Mouse (Mus musculus) stomach, embryonic 16.5 days (tissue): ENCODE measurements around the gene Mrpl42. TPM values are rescaled to one million over a fixed set of nuclear protein-coding genes. Genes with fewer than 3 reads are reported as not detected.

Experiments
- ATAC-seq: fragments of 200-750 bp; cut with Nextera tagmentation; 2 replicates; pipeline ENCODE4 v1.8.0; 2017; ENCODE audit warnings: moderate number of reproducible peaks, moderate TSS enrichment; ENCODE audit not compliant: insufficient read depth, low FRiP score
- H3K27ac ChIP-seq: fragments of 300-500 bp; sonication (generic); 2 replicates; pipeline ENCODE4 v1.5.1; 2014; ENCODE audit warnings: low read length
- H3K27me3 ChIP-seq: fragments of 300-500 bp; sonication (generic); 2 replicates; pipeline ENCODE4 v1.6.1; 2014; ENCODE audit warnings: low read length, control low read depth, mixed read lengths; ENCODE audit not compliant: control insufficient read depth, insufficient read depth
- H3K36me3 ChIP-seq: fragments of 300-500 bp; sonication (generic); 2 replicates; pipeline ENCODE4 v1.6.1; 2014; ENCODE audit warnings: low read length; ENCODE audit not compliant: control insufficient read depth, insufficient read depth
- H3K4me1 ChIP-seq: fragments of 300-500 bp; sonication (generic); 2 replicates; pipeline ENCODE4 v1.6.1; 2014; ENCODE audit warnings: low read length, control low read depth, mixed read lengths; ENCODE audit not compliant: control insufficient read depth, insufficient read depth
- H3K4me2 ChIP-seq: fragments of 300-500 bp; sonication (generic); 2 replicates; pipeline ENCODE4 v1.6.1; 2014; ENCODE audit warnings: low read depth, low read length, mixed read lengths
- H3K4me3 ChIP-seq: fragments of 300-500 bp; sonication (generic); replicated peaks from 2 replicates; pipeline ENCODE4 v1.5.1; 2014; ENCODE audit warnings: mild to moderate bottlenecking, low read length
- H3K9ac ChIP-seq: fragments of 300-500 bp; sonication (generic); 2 replicates; pipeline ENCODE4 v1.6.1; 2014; ENCODE audit warnings: low read length
- H3K9me3 ChIP-seq: fragments of 300-500 bp; sonication (generic); replicated peaks from 2 replicates; pipeline ENCODE4 v1.6.1; 2016; ENCODE audit warnings: low read length, control low read depth; ENCODE audit not compliant: control insufficient read depth
- WGBS: fragments of 180-500 bp; shearing (Covaris S2); extraction: QIAGEN DNeasy Blood & Tissue Kit; methylation state at CpG from one replicate; pipeline ENCODE4 v1.1.7; 2014; 5-methylcytosine and 5-hydroxymethylcytosine counted together
- polyA plus RNA-seq: library from polyadenylated mRNA; unstranded; fragments of >200 nt; fragmentation: Nextera tagmentation; extraction: Ambion mirVana; gene quantifications from 2 replicates; pipeline ENCODE4 v1.2.1, GENCODE M21; 2015

The Mrpl42 gene
- polyA plus RNA-seq, 1 experiment from 2014 or later: 318 TPM

DNA sequence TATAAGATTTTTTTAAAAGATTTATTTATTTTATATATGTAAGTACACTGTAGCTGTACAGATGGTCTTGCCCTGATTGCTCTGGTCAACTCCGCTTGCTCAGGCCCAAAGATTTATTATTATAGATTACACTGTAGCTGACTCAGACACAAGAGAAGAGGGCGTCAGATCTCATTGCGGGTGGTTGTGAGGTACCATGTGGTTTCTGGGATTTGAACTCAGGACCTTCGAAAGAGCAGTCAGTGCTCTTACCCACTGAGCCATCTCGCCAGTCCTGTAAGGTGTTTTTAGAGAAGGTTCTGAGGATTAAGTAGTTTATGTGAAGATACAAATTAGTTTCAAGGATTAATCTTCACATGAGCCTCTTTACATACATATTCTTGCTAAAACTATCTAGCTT is 24.1 kb upstream of the Mrpl42 start:
- no peak overlapping the region for H3K9ac ChIP-seq
- H3K4me2 ChIP-seq: no peak overlapping the region
- peaks cover 20% of the 10 kb centered on the region for H3K4me1 ChIP-seq
- no peaks in the 10 kb centered on the region for H3K27me3 ChIP-seq
- H3K36me3 ChIP-seq: no peaks in the 10 kb centered on the region
- WGBS: 89% methylated on average over 5 of the region's 5 CpGs
- ATAC-seq: no peak
- no peaks in the 10 kb centered on the region for H3K9me3 ChIP-seq
- no peak overlapping the region for H3K27ac ChIP-seq
- no peak overlapping the region for H3K4me3 ChIP-seq

DNA sequence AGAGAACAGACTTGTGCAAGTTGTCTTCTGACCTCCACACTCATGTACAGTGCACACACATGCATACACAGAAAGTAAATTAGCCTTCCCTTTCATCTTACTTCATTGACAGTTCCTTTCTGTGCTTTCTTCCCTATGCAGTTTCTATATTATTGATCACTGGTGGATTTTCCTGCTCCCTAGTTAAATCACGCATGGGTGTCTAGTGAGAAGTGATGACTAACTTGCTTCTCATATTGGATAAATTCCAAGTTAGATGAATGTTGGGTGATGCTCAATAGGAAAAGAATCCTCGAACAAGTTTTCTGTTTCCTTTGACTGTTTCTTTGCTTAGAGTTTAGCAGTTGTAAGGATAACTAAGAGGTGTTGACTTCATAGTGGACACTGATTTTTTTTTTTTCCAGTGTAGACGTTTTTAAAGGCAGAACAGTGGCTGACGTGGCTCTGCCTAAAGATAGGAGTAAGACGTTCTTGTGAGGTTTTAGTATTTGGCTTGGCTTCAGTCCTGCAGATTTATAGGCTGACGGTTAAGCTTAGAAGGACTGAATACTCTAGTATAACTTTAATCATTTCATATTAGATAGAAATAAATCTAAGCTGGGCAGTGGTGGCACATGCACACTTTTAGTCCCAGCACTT is 23.4 kb upstream of the Mrpl42 start:
- ATAC-seq: no peak
- Histone ChIP-seq H3K36me3 (no peaks in the 10 kb centered on the region), H3K4me1 (peaks cover 20% of the 10 kb centered on the region), H3K4me2 (no peak overlapping the region), H3K9me3 (no peaks in the 10 kb centered on the region), H3K4me3 (no peak overlapping the region), H3K27me3 (no peaks in the 10 kb centered on the region), H3K27ac (no peak overlapping the region), H3K9ac (no peak overlapping the region)
- WGBS: 62% methylated on average over 6 of the region's 6 CpGs

DNA sequence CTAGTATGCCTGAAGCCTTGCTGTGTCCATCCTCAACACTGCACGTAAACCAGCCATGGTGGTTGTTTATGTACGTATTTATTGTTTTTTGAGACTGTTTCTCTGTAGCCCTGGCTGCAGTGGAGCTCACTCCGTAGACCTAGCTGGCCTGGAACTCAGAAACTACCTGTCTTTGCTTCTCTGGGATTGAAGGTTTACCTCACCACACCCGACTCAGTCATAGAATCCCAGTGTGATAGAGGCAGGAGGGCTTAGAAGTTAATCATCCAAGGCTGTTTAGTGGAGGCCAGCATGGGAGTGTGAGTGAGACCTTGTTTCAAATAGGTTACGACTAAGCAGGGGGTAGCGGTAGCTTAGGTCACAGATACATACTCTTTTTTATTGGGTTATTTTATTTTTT is 15.9 kb upstream of the Mrpl42 start:
- no peak overlapping the region for H3K4me2 ChIP-seq
- no peak overlapping the region for H3K4me3 ChIP-seq
- WGBS: 87% methylated on average over 6 of the region's 6 CpGs
- ATAC-seq: no peak
- no peaks in the 10 kb centered on the region for H3K27me3 ChIP-seq
- H3K9me3 ChIP-seq: no peaks in the 10 kb centered on the region
- no peaks in the 10 kb centered on the region for H3K36me3 ChIP-seq
- peaks cover 12% of the 10 kb centered on the region for H3K4me1 ChIP-seq
- no peak overlapping the region for H3K27ac ChIP-seq
- H3K9ac ChIP-seq: no peak overlapping the region

DNA sequence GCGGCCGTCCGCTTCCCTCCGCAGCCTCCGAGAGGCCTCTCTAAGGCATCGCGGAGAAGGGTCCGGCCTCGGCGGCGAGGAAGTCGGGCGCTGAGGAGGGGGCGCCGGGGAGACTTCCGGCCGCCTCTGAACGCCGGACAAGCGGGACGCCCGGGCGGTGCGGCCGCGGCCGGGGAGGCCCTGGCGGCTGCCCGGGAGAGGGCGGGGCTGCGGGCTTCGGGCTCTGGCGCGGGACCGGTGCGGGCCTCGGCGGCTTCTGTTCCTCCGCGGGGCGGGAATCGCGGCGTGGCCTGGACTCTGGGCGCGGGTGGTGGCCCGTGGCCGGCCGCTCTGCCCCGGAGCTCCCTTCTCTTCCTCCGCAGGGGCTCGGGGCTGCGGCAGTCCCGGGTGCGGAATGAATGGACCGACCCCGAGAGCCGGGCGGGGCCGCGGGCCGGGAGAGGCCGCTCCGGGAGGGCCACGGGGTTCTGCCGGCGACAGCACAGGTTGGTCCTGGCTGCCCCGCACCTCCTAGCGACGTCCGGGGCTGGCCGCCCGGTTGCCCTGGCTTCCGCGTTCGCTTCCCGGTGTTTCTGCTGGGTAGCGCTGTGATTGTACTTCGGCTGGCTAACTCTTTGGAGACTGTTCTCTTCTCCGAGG is 13.7 kb upstream of the Mrpl42 start:
- 1% methylated on average over 72 of the region's 80 CpGs for WGBS
- Histone ChIP-seq H3K27ac (peak overlapping the region; percentile 99), H3K4me1 (peaks cover 12% of the 10 kb centered on the region), H3K4me2 (peak overlapping the region; percentile 75), H3K27me3 (no peaks in the 10 kb centered on the region), H3K4me3 (peak overlapping the region; percentile 95), H3K36me3 (no peaks in the 10 kb centered on the region), H3K9ac (peak overlapping the region; percentile 98), H3K9me3 (no peaks in the 10 kb centered on the region)
- peak; percentile 42 for ATAC-seq

DNA sequence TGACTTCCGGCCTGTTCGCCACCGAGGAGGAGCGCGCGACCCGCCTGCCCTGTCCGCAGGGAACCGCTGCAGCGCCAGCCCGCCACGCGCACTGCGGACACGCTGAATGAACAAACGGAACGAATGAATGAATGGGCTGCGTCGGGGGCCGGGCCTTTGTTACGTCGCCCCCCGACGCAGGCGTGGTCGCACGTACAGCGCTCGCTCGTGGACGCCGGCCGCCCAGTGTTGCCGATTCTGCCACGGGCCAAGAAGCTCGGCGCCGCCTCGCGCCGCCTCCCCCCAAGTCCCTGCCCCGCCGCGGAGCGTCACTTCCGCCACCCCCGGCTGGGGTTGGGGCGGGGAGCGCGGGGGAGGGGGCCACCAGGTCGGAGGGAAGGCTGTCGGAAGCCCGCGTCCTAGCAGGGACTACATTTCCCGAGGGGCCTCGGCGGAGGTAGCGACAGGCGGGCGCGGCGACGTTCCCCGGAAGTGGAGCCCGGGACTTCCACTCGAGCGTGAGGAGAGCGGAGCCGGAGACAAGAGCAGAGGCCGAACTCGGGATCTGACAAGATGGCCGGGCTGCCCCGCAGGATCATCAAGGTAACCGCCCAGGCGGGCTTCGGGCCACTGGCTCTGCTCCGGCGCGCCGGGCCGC is 13.0 kb upstream of the Mrpl42 start, which contains the start of gene Ube2n:
TSS of gene Ube2n (plus strand) at position 490 of the 637 bp plus-strand sequence.
- Histone ChIP-seq H3K4me1 (peaks cover 12% of the 10 kb centered on the region), H3K9me3 (no peaks in the 10 kb centered on the region), H3K36me3 (no peaks in the 10 kb centered on the region), H3K27me3 (no peaks in the 10 kb centered on the region), H3K27ac (peak within 1 kb of the TSS; percentile 99), H3K4me3 (peak within 1 kb of the TSS; percentile 95), H3K9ac (peak within 1 kb of the TSS; percentile 98), H3K4me2 (peak within 1 kb of the TSS; percentile 75)
- ATAC-seq: peak; percentile 98
- WGBS: under 1% methylated on average over 79 of the region's 81 CpGs

DNA sequence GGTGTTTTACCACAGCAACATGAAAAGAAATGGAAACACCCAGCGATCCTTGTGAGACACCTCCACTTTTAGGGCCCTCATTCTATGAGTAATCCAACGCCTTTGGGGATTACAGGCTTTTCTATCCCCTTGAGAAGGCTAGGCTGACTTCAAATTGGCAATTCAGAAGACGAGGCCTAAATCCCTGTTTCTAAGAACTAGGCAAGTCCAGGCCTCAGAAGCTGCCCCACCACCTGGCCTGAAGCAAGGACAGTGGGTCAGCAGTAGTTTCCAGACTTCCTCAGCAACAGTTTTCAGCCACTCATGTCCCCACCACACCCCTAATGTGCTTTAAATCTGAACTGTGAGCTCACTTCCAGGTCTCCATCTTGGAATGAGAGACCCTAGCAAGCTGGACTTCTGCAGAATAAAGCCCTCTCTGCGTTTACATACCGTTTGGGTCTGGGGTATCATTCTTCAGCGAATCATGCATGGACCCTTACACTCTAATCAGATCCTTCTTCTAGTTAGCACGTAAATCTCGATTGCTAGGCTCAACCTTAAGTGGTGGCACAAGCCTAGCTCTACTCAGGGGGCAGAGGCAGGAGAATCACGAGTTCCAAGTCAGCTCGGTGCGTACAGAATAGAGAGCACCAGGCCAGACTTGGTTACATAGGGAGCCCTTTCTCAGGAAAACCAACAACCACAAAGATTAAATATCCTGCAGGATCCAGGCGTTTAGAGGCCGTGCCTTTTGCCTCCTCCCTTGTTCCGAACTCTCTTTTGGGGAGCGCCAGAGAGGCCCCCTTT is 12.2 kb upstream of the Mrpl42 start:
- Histone ChIP-seq H3K4me1 (peaks cover 12% of the 10 kb centered on the region), H3K27ac (peak overlapping the region; percentile 99), H3K4me2 (peak overlapping the region; percentile 70), H3K9me3 (no peaks in the 10 kb centered on the region), H3K9ac (peak overlapping the region; percentile 98), H3K27me3 (no peaks in the 10 kb centered on the region), H3K4me3 (peak overlapping the region; percentile 95), H3K36me3 (no peaks in the 10 kb centered on the region)
- ATAC-seq: no peak
- WGBS: 35% methylated on average over 15 of the region's 15 CpGs

DNA sequence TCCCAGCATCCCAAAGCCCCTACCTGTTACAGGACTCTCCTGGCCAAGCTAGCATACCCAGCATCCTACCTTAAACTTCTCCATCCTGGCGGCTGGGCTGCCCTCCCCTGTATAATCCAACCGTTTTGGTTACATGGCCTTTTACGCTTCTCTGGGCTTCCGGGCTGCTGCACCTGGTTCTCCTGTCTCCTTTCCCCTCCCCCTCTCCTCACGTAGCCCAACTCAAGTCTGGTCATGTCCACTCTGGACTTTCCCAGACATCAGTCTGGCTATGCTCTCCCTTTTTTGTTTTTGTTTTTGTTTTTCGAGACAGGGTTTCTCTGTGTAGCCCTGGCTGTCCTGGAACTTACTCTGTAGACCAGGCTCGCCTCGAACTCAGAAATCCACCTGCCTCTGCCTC is 10.9 kb upstream of the Mrpl42 start:
- peaks cover 11% of the 10 kb centered on the region for H3K4me1 ChIP-seq
- 86% methylated on average over 8 of the region's 8 CpGs for WGBS
- no peak for ATAC-seq
- no peak overlapping the region for H3K27ac ChIP-seq
- no peaks in the 10 kb centered on the region for H3K36me3 ChIP-seq
- no peaks in the 10 kb centered on the region for H3K9me3 ChIP-seq
- H3K4me3 ChIP-seq: no peak overlapping the region
- no peak overlapping the region for H3K4me2 ChIP-seq
- no peaks in the 10 kb centered on the region for H3K27me3 ChIP-seq
- no peak overlapping the region for H3K9ac ChIP-seq

DNA sequence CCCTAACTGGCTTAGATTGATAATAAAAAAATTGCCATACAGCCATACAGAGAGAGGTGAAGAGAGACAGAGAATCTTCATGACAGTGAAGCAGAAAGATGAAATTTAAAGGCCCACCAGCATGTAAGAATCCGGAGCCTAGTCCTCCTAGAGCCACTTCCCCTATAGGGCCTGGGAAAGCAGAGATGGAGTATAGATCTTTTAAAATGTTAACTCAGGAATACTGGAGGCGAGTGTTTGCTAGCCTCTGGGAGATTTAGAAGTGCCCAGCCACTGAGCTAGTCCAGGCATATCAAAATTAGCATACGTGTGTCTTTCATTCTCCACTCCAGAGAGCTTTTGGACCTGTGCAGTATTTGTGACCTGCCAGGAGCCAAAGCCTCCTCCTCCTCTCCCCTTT is 7.5 kb upstream of the Mrpl42 start:
- H3K9ac ChIP-seq: no peak overlapping the region
- H3K4me3 ChIP-seq: no peak overlapping the region
- H3K4me1 ChIP-seq: 0 out of 2 replicates have a peak, but pooled peaks cover 5% of the 10 kb centered on the region
- H3K4me2 ChIP-seq: no peak overlapping the region
- no peaks in the 10 kb centered on the region for H3K36me3 ChIP-seq
- no peaks in the 10 kb centered on the region for H3K9me3 ChIP-seq
- 72% methylated on average over 3 of the region's 3 CpGs for WGBS
- H3K27me3 ChIP-seq: no peaks in the 10 kb centered on the region
- ATAC-seq: no peak
- peak overlapping the region; percentile 12; the same call in 1 of the 2 replicates for H3K27ac ChIP-seq
